Mouse (Mus musculus) myocyte (in vitro differentiated cells): ENCODE data around the gene Slc2a9. TPM values are rescaled to one million over a fixed set of nuclear protein-coding genes. Genes with fewer than 3 reads are reported as not detected.

Source experiments
- H3K27me3 ChIP-seq: one replicate; pipeline ENCODE4 v1.6.1; 2011; ENCODE audit not compliant: control insufficient read depth, insufficient read depth, insufficient read length
- H3K36me3 ChIP-seq: one replicate; pipeline ENCODE4 v1.6.1; 2011; ENCODE audit not compliant: control insufficient read depth, insufficient read depth
- H3K4me2 ChIP-seq: one replicate; pipeline ENCODE4 v1.6.1; 2011; ENCODE audit warnings: low read depth, control low read depth
- H3K4me3 ChIP-seq: one replicate; pipeline ENCODE4 v1.5.1; 2011; ENCODE audit warnings: mild to moderate bottlenecking, control low read depth, moderate library complexity
- H3K79me2 ChIP-seq: one replicate; pipeline ENCODE4 v1.6.1; 2011; ENCODE audit not compliant: control insufficient read depth, insufficient read depth
- H3ac ChIP-seq: one replicate; pipeline ENCODE4 v1.6.1; 2011; ENCODE audit not compliant: control insufficient read depth, insufficient read length
- CEBPB ChIP-seq: IDR thresholded peaks from 2 replicates; pipeline ENCODE4 v1.6.1; 2011; ENCODE audit warnings: mild to moderate bottlenecking, moderate library complexity; ENCODE audit not compliant: poor library complexity, insufficient read depth, severe bottlenecking
- E2F4 ChIP-seq: IDR thresholded peaks from one replicate; pipeline ENCODE4 v1.6.1; 2011; ENCODE audit warnings: mild to moderate bottlenecking, control low read depth, moderate library complexity; ENCODE audit not compliant: insufficient read depth
- MAX ChIP-seq: IDR thresholded peaks from one replicate; pipeline ENCODE4 v1.6.1; 2011; ENCODE audit warnings: low read depth, mild to moderate bottlenecking, control low read depth
- MYOD1 ChIP-seq, 3 experiments: IDR thresholded peaks; one replicate each; pipeline ENCODE4 v1.6.1; 2011; ENCODE audit warnings: control low read depth in 2 of 3, low read depth in 2 of 3, mild to moderate bottlenecking in 2 of 3, moderate library complexity in 1 of 3; ENCODE audit not compliant: insufficient read length in 2 of 3, control insufficient read depth in 1 of 3
- MYOG ChIP-seq, 3 experiments: IDR thresholded peaks; one replicate each; pipeline ENCODE4 v1.6.1; 2011; ENCODE audit warnings: control low read depth in 2 of 3, low read depth in 2 of 3, mild to moderate bottlenecking in 2 of 3; ENCODE audit not compliant: insufficient read length in 2 of 3, control insufficient read depth in 1 of 3, insufficient read depth in 1 of 3
- POLR2A ChIP-seq: IDR thresholded peaks from one replicate; pipeline ENCODE4 v1.6.1; 2011; ENCODE audit warnings: low read depth, mild to moderate bottlenecking, control low read depth, moderate library complexity; ENCODE audit not compliant: insufficient read length
- POLR2AphosphoS2 ChIP-seq: IDR thresholded peaks from one replicate; pipeline ENCODE4 v1.6.1; 2011; ENCODE audit warnings: low read depth, control low read depth; ENCODE audit not compliant: insufficient read length
- REST ChIP-seq: IDR thresholded peaks from one replicate; pipeline ENCODE4 v1.6.1; 2011; ENCODE audit warnings: mild to moderate bottlenecking, control low read depth, moderate library complexity; ENCODE audit not compliant: insufficient read depth, insufficient read length
- SRF ChIP-seq: IDR thresholded peaks from one replicate; pipeline ENCODE4 v1.6.1; 2011; ENCODE audit warnings: low read depth; ENCODE audit not compliant: control insufficient read depth, insufficient read length
- TCF12 ChIP-seq: IDR thresholded peaks from one replicate; pipeline ENCODE4 v1.6.1; 2011; ENCODE audit warnings: mild to moderate bottlenecking, control low read depth; ENCODE audit not compliant: poor library complexity, insufficient read depth, severe bottlenecking
- TCF3 ChIP-seq: IDR thresholded peaks from one replicate; pipeline ENCODE4 v1.6.1; 2011; ENCODE audit warnings: low read depth, control low read depth; ENCODE audit not compliant: insufficient read length
- USF1 ChIP-seq: IDR thresholded peaks from one replicate; pipeline ENCODE4 v1.6.1; 2011; ENCODE audit warnings: low read depth, mild to moderate bottlenecking, control low read depth, moderate library complexity
- polyA plus RNA-seq: library from polyadenylated mRNA; unstranded; fragments of >200 nt; fragmentation: generic; extraction: Trizol; gene quantifications from one replicate; pipeline ENCODE4 v1.2.1, GENCODE M21; 2012; ENCODE audit warnings: missing spikeins

Slc2a9 gene
- polyA plus RNA-seq, 1 experiment = 1.1 TPM

GRCm38 (mm10) chr5:38488673-38489615 lies 14.0 kb downstream of the Slc2a9 start:
- no peak for TF ChIP-seq POLR2AphosphoS2
- Histone ChIP-seq H3K79me2 (no peaks in the 10 kb centered on the region), H3K36me3 (no peaks in the 10 kb centered on the region), H3ac (no peak overlapping the region), H3K4me3 (no peak overlapping the region), H3K4me2 (no peak overlapping the region), H3K27me3 (peaks cover 6% of the 10 kb centered on the region)

- peaks cover 6% of the 10 kb centered on the region for H3K27me3 ChIP-seq
- H3ac ChIP-seq = no peak overlapping the region
- H3K4me2 ChIP-seq = no peak overlapping the region
- no peak for TF ChIP-seq TCF12
- no peak for TF ChIP-seq CEBPB
- no peak for TF ChIP-seq MYOD1 (IDR thresholded peaks at IDR 0.05; ENCODE audit: control insufficient read depth in 1 of 3, insufficient read length in 2 of 3, low read depth in 2 of 3)
- no peak for TF ChIP-seq SRF
- no peak for TF ChIP-seq REST
- no peak for TF ChIP-seq MAX
- TF ChIP-seq USF1 = no peak
- TF ChIP-seq TCF3 = no peak
- no peak for TF ChIP-seq E2F4
- TF ChIP-seq POLR2AphosphoS2 = no peak
- TF ChIP-seq MYOG (IDR thresholded peaks at IDR 0.05; ENCODE audit: control insufficient read depth in 1 of 3, insufficient read depth in 1 of 3, insufficient read length in 2 of 3, low read depth in 2 of 3) = no peak
- TF ChIP-seq POLR2A = no peak
- H3K4me3 ChIP-seq = no peak overlapping the region
- H3K79me2 ChIP-seq = no peaks in the 10 kb centered on the region
- H3K36me3 ChIP-seq = no peaks in the 10 kb centered on the region
Observed at GRCm38 (mm10) chr5:38488026-38488425, 14.9 kb downstream of the Slc2a9 start.

GRCm38 (mm10) chr5:38487247-38487646 lies 15.7 kb downstream of the Slc2a9 start:
- Histone ChIP-seq H3K36me3 (no peaks in the 10 kb centered on the region), H3ac (no peak overlapping the region), H3K4me3 (no peak overlapping the region), H3K4me2 (no peak overlapping the region), H3K27me3 (peaks cover 6% of the 10 kb centered on the region), H3K79me2 (no peaks in the 10 kb centered on the region)
- TF ChIP-seq E2F4 (no peak), POLR2A (no peak), SRF (no peak), TCF12 (no peak), POLR2AphosphoS2 (no peak), REST (no peak), CEBPB (no peak), MAX (no peak), USF1 (no peak), MYOG (IDR thresholded peaks at IDR 0.05; ENCODE audit: control insufficient read depth in 1 of 3, insufficient read depth in 1 of 3, insufficient read length in 2 of 3, low read depth in 2 of 3) (no peak), MYOD1 (IDR thresholded peaks at IDR 0.05; ENCODE audit: control insufficient read depth in 1 of 3, insufficient read length in 2 of 3, low read depth in 2 of 3) (no peak), TCF3 (no peak)

GRCm38 (mm10) chr5:38485946-38486345 lies 17.0 kb downstream of the Slc2a9 start:
- H3K27me3 ChIP-seq = peaks cover 4% of the 10 kb centered on the region
- no peak overlapping the region for H3K4me3 ChIP-seq
- no peak overlapping the region for H3ac ChIP-seq
- H3K79me2 ChIP-seq = no peaks in the 10 kb centered on the region
- no peak overlapping the region for H3K4me2 ChIP-seq
- no peaks in the 10 kb centered on the region for H3K36me3 ChIP-seq
- TF ChIP-seq MYOD1 (IDR thresholded peaks at IDR 0.05; ENCODE audit: control insufficient read depth in 1 of 3, insufficient read length in 2 of 3, low read depth in 2 of 3) (no peak), MYOG (IDR thresholded peaks at IDR 0.05; ENCODE audit: control insufficient read depth in 1 of 3, insufficient read depth in 1 of 3, insufficient read length in 2 of 3, low read depth in 2 of 3) (no peak), POLR2AphosphoS2 (no peak), SRF (no peak), TCF12 (no peak), CEBPB (no peak), E2F4 (no peak), POLR2A (no peak), USF1 (no peak), TCF3 (no peak), MAX (no peak), REST (no peak)
